Mouse (Mus musculus) ES-E14 (cell line): ENCODE results near the gene Lrrc8d. TPM values are rescaled to one million over a fixed set of nuclear protein-coding genes. Genes with fewer than 3 reads are reported as not detected.
"Not testable (repeated sequence)": the region's sequence is repeated elsewhere in the genome, so short reads cannot be mapped to it uniquely, and the experiment has no call there.

Experiments
- DNase-seq: peaks from one replicate; pipeline ENCODE4 v3.0.0-alpha.2; 2013; ENCODE audit warnings: low read depth, low spot score
- H3K27ac ChIP-seq: 2 replicates; pipeline ENCODE4 v1.5.1; 2012; ENCODE audit warnings: low read depth, mild to moderate bottlenecking, low read length, moderate library complexity, mixed read lengths; ENCODE audit not compliant: poor library complexity, insufficient read depth, severe bottlenecking
- H3K36me3 ChIP-seq: 2 replicates; pipeline ENCODE4 v1.6.1; 2012; ENCODE audit warnings: mild to moderate bottlenecking, low read length, moderate library complexity, mixed read lengths; ENCODE audit not compliant: control insufficient read depth, poor library complexity, insufficient read depth, severe bottlenecking
- H3K4me1 ChIP-seq, 2 experiments: fragments of 150-350 bp in 1 of 2; sonication (generic) in 1 of 2; 2 replicates each; pipeline ENCODE4 v1.6.1; 2012; ENCODE audit warnings: low read length in 2 of 2, mild to moderate bottlenecking in 1 of 2, mixed read lengths in 1 of 2; ENCODE audit not compliant: control insufficient read depth in 2 of 2, insufficient read depth in 2 of 2, poor library complexity in 1 of 2
- H3K4me3 ChIP-seq, 2 experiments: fragments of 150-350 bp in 1 of 2; sonication (generic) in 1 of 2; 2 replicates each; pipeline ENCODE4 v1.5.1; 2012; ENCODE audit warnings: low read length in 2 of 2, low read depth in 1 of 2, mild to moderate bottlenecking in 1 of 2, mixed read lengths in 1 of 2; ENCODE audit not compliant: insufficient read depth in 1 of 2, poor library complexity in 1 of 2, severe bottlenecking in 1 of 2
- H3K9ac ChIP-seq: 2 replicates; pipeline ENCODE4 v1.6.1; 2012; ENCODE audit warnings: low read depth, mild to moderate bottlenecking, low read length, mixed read lengths; ENCODE audit not compliant: poor library complexity, insufficient read depth, severe bottlenecking
- H3K9me3 ChIP-seq: fragments of 150-350 bp; sonication (generic); 2 replicates; pipeline ENCODE4 v1.6.1; 2012; ENCODE audit warnings: low read depth, mild to moderate bottlenecking, low read length; ENCODE audit not compliant: control insufficient read depth, insufficient read depth
- CHD2 ChIP-seq: IDR thresholded peaks from 2 replicates; pipeline ENCODE4 v1.6.1; 2014; ENCODE audit warnings: mild to moderate bottlenecking, low read depth, low read length, inconsistent platforms
- HCFC1 ChIP-seq: IDR thresholded peaks from 2 replicates; pipeline ENCODE4 v1.6.1; 2012; ENCODE audit warnings: low read length, inconsistent platforms, borderline replicate concordance; ENCODE audit not compliant: insufficient read depth
- MAFK ChIP-seq: IDR thresholded peaks from 2 replicates; pipeline ENCODE4 v1.6.1; 2014; ENCODE audit warnings: mild to moderate bottlenecking, low read depth, low read length, inconsistent platforms; ENCODE audit not compliant: insufficient read depth
- ZC3H11A ChIP-seq: IDR thresholded peaks from 2 replicates; pipeline ENCODE4 v1.6.1; 2012; ENCODE audit warnings: low read depth, mild to moderate bottlenecking, inconsistent platforms, low read length, borderline replicate concordance
- ZNF384 ChIP-seq: IDR thresholded peaks from 2 replicates; pipeline ENCODE4 v1.6.1; 2012; ENCODE audit warnings: low read depth, low read length, inconsistent platforms
- in situ Hi-C, 2 experiments: fragments of 600-800 bp; cut with MboI; formaldehyde crosslinking; loops; one replicate each; pipeline ENCODE4 v1.15.1; 2025; ENCODE audit warnings: low sequenced_read_pairs in 2 of 2, inconsistent platforms in 1 of 2; ENCODE audit not compliant: unreplicated experiment in 2 of 2
- total RNA-seq: library from RNA; depleted of rRNA; stranded (reverse); fragments of 300-350 nt; gene quantifications from 2 replicates; pipeline ENCODE4 v1.2.3, GENCODE M21; 2012

The Lrrc8d gene
- total RNA-seq, 1 experiment: 23.2 TPM

GRCm38 (mm10) chr5:105682143-105682611 lies 17.6 kb upstream of the Lrrc8d start:
- no peaks in the 10 kb centered on the region for H3K9me3 ChIP-seq
- no peak for DNase-seq
- no peak overlapping the region for H3K4me3 ChIP-seq
- no peak overlapping the region for H3K9ac ChIP-seq
- in situ Hi-C loops: loop anchor here in 1 of 2 experiments (25.0 kb wide), 1 partner anchor 180 kb away; no protein-coding TSS in a partner anchor
- H3K36me3 ChIP-seq: no peaks in the 10 kb centered on the region
- H3K4me1 ChIP-seq: peaks cover 5 to 21% of the 10 kb centered on the region in 2 experiments; a peak in 3 of 4 replicates
- TF ChIP-seq MAFK (no peak), ZNF384 (no peak), CHD2 (no peak), HCFC1 (no peak), ZC3H11A (no peak)
- H3K27ac ChIP-seq: no peak overlapping the region

- Histone ChIP-seq H3K9ac (no peak overlapping the region), H3K9me3 (no peaks in the 10 kb centered on the region), H3K36me3 (no peaks in the 10 kb centered on the region), H3K27ac (no peak overlapping the region; the same call in 1 of the 2 replicates), H3K4me1 (peaks cover 5 to 24% of the 10 kb centered on the region in 2 experiments; a peak in 3 of 4 replicates), H3K4me3 (no peak overlapping the region)
- no peak for TF ChIP-seq HCFC1
- TF ChIP-seq ZC3H11A: no peak
- no peak for TF ChIP-seq MAFK
- TF ChIP-seq ZNF384: no peak
- TF ChIP-seq CHD2: no peak
- in situ Hi-C loops: loop anchor here in 1 of 2 experiments (25.0 kb wide), 1 partner anchor 178 kb away; no protein-coding TSS in a partner anchor
- DNase-seq: no peak
Measured at GRCm38 (mm10) chr5:105683912-105684350, 15.8 kb upstream of the Lrrc8d start.

- Histone ChIP-seq H3K27ac (no peak overlapping the region; the same call in 1 of the 2 replicates), H3K4me1 (peaks cover 5 to 24% of the 10 kb centered on the region in 2 experiments; a peak in 3 of 4 replicates), H3K9me3 (no peaks in the 10 kb centered on the region), H3K36me3 (no peaks in the 10 kb centered on the region), H3K4me3 (peak overlapping the region; percentile 16 to 38; a peak in 2 of 4 replicates), H3K9ac (no peak overlapping the region)
- in situ Hi-C loops: loop anchor here (5.0 to 25.0 kb wide), 2 partner anchors 177 to 187 kb away; no protein-coding TSS in a partner anchor
- DNase-seq: peak; percentile 86
- TF ChIP-seq MAFK (no peak), ZC3H11A (peak; percentile 66; the same call in 1 of the 2 replicates)
Measured at GRCm38 (mm10) chr5:105684861-105685600, 14.7 kb upstream of the Lrrc8d start.

- not testable (repeated sequence) for H3K9me3 ChIP-seq, H3K4me3 ChIP-seq, H3K36me3 ChIP-seq, H3K9ac ChIP-seq, DNase-seq, H3K27ac ChIP-seq
- TF ChIP-seq ZNF384: peak; percentile 82
- peaks cover 5 to 26% of the 10 kb centered on the region in 2 experiments; a peak in 3 of 4 replicates for H3K4me1 ChIP-seq
- in situ Hi-C loops: loop anchor here (5.0 to 25.0 kb wide), 2 partner anchors 176 to 186 kb away; no protein-coding TSS in a partner anchor
Measured at GRCm38 (mm10) chr5:105685780-105686305, 13.9 kb upstream of the Lrrc8d start.
